Mouse (Mus musculus): ENCODE measurements at regions not wholly inside any gene's neighbourhood (a gene's known extent, or its start where the extent isn't known, plus 50 kb on each side); places are given as distances from the start of the nearest gene placed in this dataset.

DNA sequence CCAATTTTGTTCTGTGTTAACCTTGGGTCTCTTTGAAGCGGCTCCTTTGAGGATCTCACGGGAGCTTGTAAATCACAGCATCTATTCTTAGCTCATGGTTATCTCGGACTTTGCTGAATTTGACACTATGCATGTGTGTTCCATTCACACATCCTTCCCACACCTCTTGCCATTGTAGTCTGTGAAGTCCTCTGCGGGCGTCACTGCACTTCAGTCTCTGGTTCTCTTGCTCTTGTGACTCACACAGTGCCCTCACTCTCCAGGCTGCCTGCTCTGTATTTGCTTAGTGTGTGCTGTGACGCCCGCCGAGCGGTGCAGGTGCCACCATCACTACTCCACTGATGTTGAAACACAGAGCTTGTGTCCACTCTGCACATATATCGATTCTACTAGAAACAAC, 1271.2 kb downstream of the Synb start:
- no peak for DNase-seq

DNA sequence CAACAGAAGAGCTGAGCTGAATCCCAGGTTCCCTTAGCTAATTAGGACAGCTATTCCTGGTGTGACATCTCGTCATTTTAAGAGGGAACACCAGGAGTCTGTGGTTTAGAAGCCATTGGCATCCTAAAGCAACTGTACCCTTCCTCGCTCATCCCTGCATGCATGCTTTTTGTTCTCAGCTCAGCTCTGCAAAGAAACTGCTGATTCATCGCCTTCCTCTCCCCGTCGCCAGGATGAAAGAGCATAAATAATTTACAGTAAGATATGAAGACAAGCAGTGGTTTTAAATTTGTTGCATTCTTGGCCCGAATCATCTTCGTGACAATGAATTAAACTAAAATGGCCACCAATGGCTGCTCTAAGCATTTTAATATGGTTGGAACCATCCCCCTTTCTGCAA, 1272.9 kb downstream of the Synb start:
- DNase-seq = no peak

DNA sequence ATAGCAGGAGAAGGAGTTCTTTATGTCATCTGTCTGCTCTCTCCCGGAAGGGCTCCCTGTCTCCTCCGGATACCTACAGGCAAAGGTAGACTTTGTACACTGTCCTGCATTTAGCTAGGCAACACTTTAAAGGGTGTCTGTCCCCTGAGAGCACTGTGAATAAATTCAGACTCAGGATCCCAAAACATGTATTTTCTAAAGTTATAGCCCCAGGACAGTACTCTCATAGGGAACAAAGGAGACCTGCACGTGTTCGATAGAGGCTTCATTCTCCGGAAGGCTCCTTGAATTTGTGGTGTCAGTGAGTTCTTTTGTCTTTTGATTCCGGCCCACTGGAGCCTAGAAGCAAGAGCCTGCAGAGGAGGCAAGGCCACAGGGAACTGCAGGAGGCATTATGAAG, 1273.3 kb downstream of the Synb start:
- DNase-seq = no peak

DNA sequence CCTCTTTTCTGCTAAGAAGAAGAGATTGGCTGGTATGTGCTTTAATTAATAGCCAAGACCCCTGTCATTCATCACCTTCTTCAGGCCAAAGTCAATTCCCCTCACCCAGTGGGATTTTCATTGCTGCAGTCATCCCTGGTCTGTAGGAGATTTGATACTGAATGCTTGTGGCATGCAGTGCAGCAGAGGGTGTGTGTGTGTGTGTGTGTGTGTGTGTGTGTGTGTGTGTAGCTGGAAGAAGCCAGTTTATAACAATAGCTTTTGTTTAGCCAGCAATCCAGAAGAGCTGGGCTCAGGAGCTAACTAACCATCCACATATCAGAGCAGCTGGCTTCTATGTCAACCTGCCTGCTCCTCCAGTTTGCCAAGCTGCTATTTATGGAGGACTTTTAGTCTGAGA, 1275.4 kb downstream of the Synb start:
- DNase-seq = no peak

- no peak for DNase-seq
Measured at GRCm38 (mm10) chr14:67996790-67997417, 1297.2 kb downstream of the Synb start.

DNA sequence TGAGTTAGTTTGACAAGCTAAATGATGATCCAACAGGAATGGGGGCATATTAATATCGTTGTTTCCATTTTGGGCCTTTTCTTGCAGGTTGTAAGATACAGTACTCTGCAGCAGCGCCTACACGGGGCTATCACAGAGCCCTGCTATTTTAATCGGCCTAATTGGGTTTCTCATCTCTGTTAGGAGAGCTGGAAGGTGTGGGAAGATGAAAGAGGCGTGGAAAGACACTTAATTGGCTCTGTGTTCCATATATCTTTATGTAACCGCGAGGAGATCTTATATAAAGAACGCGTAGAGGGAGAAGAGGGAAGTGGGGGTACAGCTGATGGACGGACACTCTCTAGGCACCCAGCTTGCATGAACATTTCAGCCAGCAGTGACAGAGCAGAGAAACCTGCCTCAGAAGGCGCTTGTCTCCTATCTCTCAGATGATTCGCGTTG, 1300.5 kb downstream of the Synb start:
- DNase-seq = no peak

DNA sequence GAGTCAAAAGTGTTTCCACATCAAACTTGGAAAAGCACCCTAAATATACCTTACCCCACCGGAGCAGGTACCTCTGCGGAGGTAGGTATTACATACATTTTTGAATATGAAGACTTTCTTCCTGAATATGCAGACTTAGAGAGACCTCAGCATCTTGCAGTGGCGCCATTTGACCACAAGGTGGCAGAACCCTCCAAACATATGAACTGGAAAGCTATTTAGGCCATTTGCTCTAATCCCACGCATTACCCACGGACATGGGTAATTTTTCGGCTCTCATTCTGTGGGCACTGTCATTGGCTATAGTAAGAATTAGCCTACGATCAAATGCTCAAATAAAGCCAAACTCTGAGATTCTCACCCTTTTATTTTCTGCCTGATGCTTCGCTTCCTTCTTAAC, 1301.0 kb downstream of the Synb start:
- peak; percentile 41 for DNase-seq

DNA sequence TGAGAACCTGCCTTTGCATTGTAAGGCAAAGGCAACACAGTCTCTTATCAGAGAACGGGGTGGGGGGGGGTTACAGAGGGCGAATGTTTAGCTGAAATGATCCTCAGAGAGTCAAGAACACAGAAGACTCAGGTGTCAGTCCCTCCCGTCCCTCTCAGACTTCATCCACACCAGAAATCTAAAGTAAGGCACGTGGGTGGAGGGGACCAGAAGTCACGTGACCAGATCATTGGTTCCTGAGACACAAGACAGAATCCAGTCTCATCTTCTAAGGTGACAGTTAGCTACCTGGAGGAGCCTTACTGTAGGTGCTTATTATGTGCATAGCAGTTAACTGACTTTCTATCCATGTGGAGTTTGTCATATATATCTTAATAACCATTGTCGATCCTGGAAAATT, 1302.0 kb downstream of the Synb start:
- DNase-seq = no peak

DNA sequence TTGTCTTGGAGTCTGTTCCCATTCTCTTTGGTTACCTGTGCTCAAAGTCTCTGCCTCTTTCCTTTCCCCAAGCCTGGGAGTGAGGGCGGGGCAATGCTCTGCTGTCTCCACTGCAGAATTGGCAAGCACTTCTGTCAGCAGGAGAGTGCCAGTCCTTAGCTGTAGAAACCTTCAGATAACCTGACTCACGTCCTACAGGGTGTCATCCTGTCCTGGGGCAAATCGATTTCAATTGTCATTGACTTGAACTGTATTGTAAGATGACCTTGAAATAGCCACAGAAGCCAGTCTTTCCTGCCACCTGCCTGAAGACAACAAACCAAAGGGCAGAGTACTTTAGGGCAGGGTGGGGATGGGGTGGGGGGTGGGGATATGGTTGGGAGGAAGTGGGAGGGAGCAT, 1303.8 kb downstream of the Synb start:
- no peak for DNase-seq
